Mouse (Mus musculus): ENCODE results near the gene Ccdc160. TPM values are rescaled to one million over a fixed set of nuclear protein-coding genes. Genes with fewer than 3 reads are reported as not detected.

The Ccdc160 gene
- total RNA-seq (2014; fragmentation: Nextera tagmentation), result not detected in 2 replicates
- total RNA-seq (2017), result 0.22 TPM in 1 of 2 replicates, not detected in the other
- not detected in 2 replicates for polyA plus RNA-seq (2012)

GRCm38 (mm10) chrX:52790980-52791593 lies at the start of gene Ccdc160:
Gene Ccdc160 (plus strand): TSS chrX:52791200.
- no peak for DNase-seq (ENCODE audit: low spot score)
- no peak within 1 kb of the TSS for H3K4me3 ChIP-seq (ENCODE audit: low read depth, low read length)
- no peaks in the 10 kb centered on the region for H3K9me3 ChIP-seq (replicated peaks)
- H3K4me1 ChIP-seq (ENCODE audit: insufficient read depth, low read depth, low read length), result no peaks in the 10 kb centered on the region
- no peak for TF ChIP-seq CTCF (IDR thresholded peaks at IDR 0.05; ENCODE audit: low read depth, low read length)
- peaks cover 6% of the 10 kb centered on the region for H3K27me3 ChIP-seq (ENCODE audit: insufficient read depth, low read length)
- no peaks in the 10 kb centered on the region for H3K36me3 ChIP-seq (replicated peaks)
- ATAC-seq (ENCODE audit: extremely low read depth, insufficient number of reproducible peaks, low FRiP score, poor library complexity, severe bottlenecking), result no peak

- Histone ChIP-seq H3K4me3 (ENCODE audit: low read depth, low read length) (no peak overlapping the region), H3K9me3 (replicated peaks) (no peaks in the 10 kb centered on the region), H3K27me3 (ENCODE audit: insufficient read depth, low read length) (peaks cover 4% of the 10 kb centered on the region; the same call in 1 of the 2 replicates), H3K36me3 (replicated peaks) (no peaks in the 10 kb centered on the region), H3K4me1 (ENCODE audit: insufficient read depth, low read depth, low read length) (no peaks in the 10 kb centered on the region)
- no peak for TF ChIP-seq POLR2AphosphoS5 (IDR thresholded peaks at IDR 0.05; ENCODE audit: insufficient replicate concordance, low read depth, low read length)
- no peak for TF ChIP-seq GATA1 (IDR thresholded peaks at IDR 0.05; ENCODE audit: borderline replicate concordance, low read length)
- TF ChIP-seq CTCF (IDR thresholded peaks at IDR 0.05; ENCODE audit: low read depth, low read length), result no peak
- TF ChIP-seq TAL1 (conservative IDR thresholded peaks at IDR 0.05; ENCODE audit: low read depth, low read length), result no peak
- no peak for TF ChIP-seq GATA2 (IDR thresholded peaks at IDR 0.05; ENCODE audit: borderline replicate concordance, low read depth, low read length)
- DNase-seq (ENCODE audit: low spot score) (no peak), ATAC-seq (ENCODE audit: extremely low read depth, insufficient number of reproducible peaks, low FRiP score, poor library complexity, severe bottlenecking) (no peak)
These were observed 47.2 kb upstream of the Ccdc160 start for GRCm38 (mm10) chrX:52743781-52744180.

DNA sequence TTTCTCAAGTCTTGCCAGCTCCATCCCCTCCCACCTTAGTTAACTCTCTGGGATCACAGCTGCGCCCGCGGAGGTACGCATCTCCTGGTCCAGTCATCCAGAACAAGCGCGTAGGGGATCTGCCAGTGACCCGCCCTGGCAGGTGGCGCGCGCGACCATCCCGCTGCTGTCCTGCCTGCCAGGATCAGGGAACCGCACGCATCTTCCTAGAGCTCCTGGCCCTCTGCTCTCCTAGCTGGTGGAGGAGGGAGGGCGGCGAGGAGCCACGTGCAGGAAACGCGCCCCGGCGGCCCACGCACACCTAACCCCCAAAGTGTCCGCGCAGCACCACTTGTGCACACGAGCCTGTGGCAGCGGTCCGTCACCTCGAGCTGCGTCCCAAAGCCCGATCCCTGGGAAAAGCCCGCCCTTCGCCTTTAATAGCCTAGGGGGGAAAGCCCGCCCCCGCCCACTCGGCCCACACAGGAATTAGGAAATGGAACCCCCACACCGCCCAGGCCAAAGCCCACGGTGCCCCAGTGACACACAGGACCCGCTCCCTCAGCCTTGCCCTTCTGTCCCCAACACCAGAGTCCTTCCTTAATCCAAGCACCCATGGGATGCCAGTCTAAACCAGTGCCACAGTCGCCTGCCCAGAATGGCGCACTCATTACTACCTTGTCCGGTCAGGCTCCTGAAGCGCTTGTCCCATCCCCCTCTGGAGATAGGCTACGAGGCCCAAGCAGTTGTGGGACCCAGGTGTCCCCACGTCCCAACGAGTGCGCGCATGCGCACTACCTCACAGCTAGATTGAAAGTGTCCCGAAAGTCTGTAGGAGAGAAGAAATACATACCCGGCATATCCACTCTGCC lies 46.6 kb upstream of the Ccdc160 start:
- DNase-seq (ENCODE audit: low spot score) (no peak), ATAC-seq (ENCODE audit: extremely low read depth, insufficient number of reproducible peaks, low FRiP score, poor library complexity, severe bottlenecking) (no peak)
- no peak overlapping the region for H3K4me3 ChIP-seq (ENCODE audit: low read depth, low read length)
- peaks cover 4% of the 10 kb centered on the region; the same call in 1 of the 2 replicates for H3K27me3 ChIP-seq (ENCODE audit: insufficient read depth, low read length)
- TF ChIP-seq TAL1 (conservative IDR thresholded peaks at IDR 0.05; ENCODE audit: low read depth, low read length) (no peak), CTCF (IDR thresholded peaks at IDR 0.05; ENCODE audit: low read depth, low read length) (no peak), POLR2AphosphoS5 (IDR thresholded peaks at IDR 0.05; ENCODE audit: insufficient replicate concordance, low read depth, low read length) (no peak), GATA2 (IDR thresholded peaks at IDR 0.05; ENCODE audit: borderline replicate concordance, low read depth, low read length) (no peak), GATA1 (IDR thresholded peaks at IDR 0.05; ENCODE audit: borderline replicate concordance, low read length) (no peak)
- H3K36me3 ChIP-seq (replicated peaks), result no peaks in the 10 kb centered on the region
- no peaks in the 10 kb centered on the region for H3K4me1 ChIP-seq (ENCODE audit: insufficient read depth, low read depth, low read length)
- H3K9me3 ChIP-seq (replicated peaks), result no peaks in the 10 kb centered on the region

GRCm38 (mm10) chrX:52745462-52745861 lies 45.5 kb upstream of the Ccdc160 start:
- DNase-seq (ENCODE audit: low spot score), result no peak
- Histone ChIP-seq H3K4me3 (ENCODE audit: low read depth, low read length) (no peak overlapping the region), H3K9me3 (replicated peaks) (no peaks in the 10 kb centered on the region), H3K27me3 (ENCODE audit: insufficient read depth, low read length) (peaks cover 4% of the 10 kb centered on the region; the same call in 1 of the 2 replicates), H3K36me3 (replicated peaks) (no peaks in the 10 kb centered on the region), H3K4me1 (ENCODE audit: insufficient read depth, low read depth, low read length) (no peaks in the 10 kb centered on the region)
- no peak for ATAC-seq (ENCODE audit: extremely low read depth, insufficient number of reproducible peaks, low FRiP score, poor library complexity, severe bottlenecking)
- TF ChIP-seq TAL1 (conservative IDR thresholded peaks at IDR 0.05; ENCODE audit: low read depth, low read length) (no peak), GATA1 (IDR thresholded peaks at IDR 0.05; ENCODE audit: borderline replicate concordance, low read length) (no peak), CTCF (IDR thresholded peaks at IDR 0.05; ENCODE audit: low read depth, low read length) (no peak), POLR2AphosphoS5 (IDR thresholded peaks at IDR 0.05; ENCODE audit: insufficient replicate concordance, low read depth, low read length) (no peak), GATA2 (IDR thresholded peaks at IDR 0.05; ENCODE audit: borderline replicate concordance, low read depth, low read length) (no peak)

GRCm38 (mm10) chrX:52745917-52746316 lies 45.1 kb upstream of the Ccdc160 start:
- Histone ChIP-seq H3K36me3 (replicated peaks) (no peaks in the 10 kb centered on the region), H3K4me3 (ENCODE audit: low read depth, low read length) (no peak overlapping the region), H3K27me3 (ENCODE audit: insufficient read depth, low read length) (peaks cover 4% of the 10 kb centered on the region; the same call in 1 of the 2 replicates), H3K4me1 (ENCODE audit: insufficient read depth, low read depth, low read length) (no peaks in the 10 kb centered on the region), H3K9me3 (replicated peaks) (no peaks in the 10 kb centered on the region)
- no peak for ATAC-seq (ENCODE audit: extremely low read depth, insufficient number of reproducible peaks, low FRiP score, poor library complexity, severe bottlenecking)
- DNase-seq (ENCODE audit: low spot score), result no peak
- no peak for TF ChIP-seq TAL1 (conservative IDR thresholded peaks at IDR 0.05; ENCODE audit: low read depth, low read length)
- no peak for TF ChIP-seq POLR2AphosphoS5 (IDR thresholded peaks at IDR 0.05; ENCODE audit: insufficient replicate concordance, low read depth, low read length)
- TF ChIP-seq CTCF (IDR thresholded peaks at IDR 0.05; ENCODE audit: low read depth, low read length), result no peak
- no peak for TF ChIP-seq GATA2 (IDR thresholded peaks at IDR 0.05; ENCODE audit: borderline replicate concordance, low read depth, low read length)

DNA sequence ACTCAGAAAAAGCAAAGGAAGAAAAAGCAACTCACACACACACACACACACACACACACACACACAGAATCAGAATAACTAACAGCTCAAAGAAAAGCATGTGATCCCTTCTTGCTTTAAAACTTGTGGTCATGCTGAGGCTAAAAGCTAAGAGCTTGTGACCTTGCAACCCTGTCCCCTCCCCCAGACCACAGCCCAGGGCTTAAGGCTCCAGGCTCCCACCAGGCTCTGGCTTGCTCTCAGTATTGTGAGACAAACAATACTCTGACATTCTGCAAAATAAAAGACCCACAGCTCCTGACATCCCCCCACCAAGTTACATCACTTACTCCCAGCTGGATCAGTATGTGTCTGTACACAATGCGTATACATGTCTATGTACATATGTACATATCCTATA lies 44.2 kb upstream of the Ccdc160 start:
- Histone ChIP-seq H3K4me1 (ENCODE audit: insufficient read depth, low read depth, low read length) (no peaks in the 10 kb centered on the region), H3K9me3 (replicated peaks) (no peaks in the 10 kb centered on the region), H3K36me3 (replicated peaks) (no peaks in the 10 kb centered on the region), H3K4me3 (ENCODE audit: low read depth, low read length) (no peak overlapping the region), H3K27me3 (ENCODE audit: insufficient read depth, low read length) (peaks cover 4% of the 10 kb centered on the region; the same call in 1 of the 2 replicates)
- TF ChIP-seq GATA1 (IDR thresholded peaks at IDR 0.05; ENCODE audit: borderline replicate concordance, low read length), result no peak
- no peak for TF ChIP-seq CTCF (IDR thresholded peaks at IDR 0.05; ENCODE audit: low read depth, low read length)
- TF ChIP-seq GATA2 (IDR thresholded peaks at IDR 0.05; ENCODE audit: borderline replicate concordance, low read depth, low read length), result no peak
- no peak for TF ChIP-seq POLR2AphosphoS5 (IDR thresholded peaks at IDR 0.05; ENCODE audit: insufficient replicate concordance, low read depth, low read length)
- TF ChIP-seq TAL1 (conservative IDR thresholded peaks at IDR 0.05; ENCODE audit: low read depth, low read length), result no peak
- DNase-seq (ENCODE audit: low spot score) (no peak), ATAC-seq (ENCODE audit: extremely low read depth, insufficient number of reproducible peaks, low FRiP score, poor library complexity, severe bottlenecking) (no peak)

Data from G1E (cell line).